Mouse (Mus musculus): ENCODE measurements around the gene Tmem170. TPM values are rescaled to one million over a fixed set of nuclear protein-coding genes. Genes with fewer than 3 reads are reported as not detected.

Tmem170 gene
- polyA plus RNA-seq (2017; shearing (Covaris generic)): 0.96 TPM

DNA sequence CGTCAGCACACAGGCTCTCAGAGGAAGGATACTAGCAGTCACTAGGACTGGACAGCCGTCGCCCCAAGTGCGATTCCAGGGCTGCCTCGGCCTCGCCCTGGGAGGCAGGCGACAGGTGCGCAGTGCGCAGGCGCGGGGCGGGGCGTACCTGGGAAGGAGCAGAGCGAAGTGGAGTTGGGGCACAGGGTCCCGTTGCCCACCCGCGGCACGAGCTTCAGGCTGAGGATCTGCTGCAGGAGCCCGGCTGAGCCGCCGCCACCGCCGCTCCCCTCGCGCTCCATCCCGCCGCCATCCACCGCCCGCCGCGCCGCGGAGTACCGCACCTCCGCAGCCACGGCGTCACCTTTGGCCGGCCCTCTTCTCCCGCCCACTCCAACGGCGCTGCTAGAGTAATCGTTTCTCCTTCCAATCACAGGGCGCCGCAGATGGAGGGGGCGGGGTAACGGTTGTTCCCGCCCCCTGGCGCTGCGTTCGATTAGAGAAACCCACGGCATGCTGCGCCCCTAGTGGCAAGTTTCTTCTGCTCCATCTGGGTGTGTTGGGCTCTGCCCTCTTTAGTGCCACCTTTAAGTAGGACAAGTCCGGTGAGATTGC, at the start of gene Tmem170:
Tmem170 (minus strand) TSS at position 396 of the 594 bp plus-strand sequence.

DNA sequence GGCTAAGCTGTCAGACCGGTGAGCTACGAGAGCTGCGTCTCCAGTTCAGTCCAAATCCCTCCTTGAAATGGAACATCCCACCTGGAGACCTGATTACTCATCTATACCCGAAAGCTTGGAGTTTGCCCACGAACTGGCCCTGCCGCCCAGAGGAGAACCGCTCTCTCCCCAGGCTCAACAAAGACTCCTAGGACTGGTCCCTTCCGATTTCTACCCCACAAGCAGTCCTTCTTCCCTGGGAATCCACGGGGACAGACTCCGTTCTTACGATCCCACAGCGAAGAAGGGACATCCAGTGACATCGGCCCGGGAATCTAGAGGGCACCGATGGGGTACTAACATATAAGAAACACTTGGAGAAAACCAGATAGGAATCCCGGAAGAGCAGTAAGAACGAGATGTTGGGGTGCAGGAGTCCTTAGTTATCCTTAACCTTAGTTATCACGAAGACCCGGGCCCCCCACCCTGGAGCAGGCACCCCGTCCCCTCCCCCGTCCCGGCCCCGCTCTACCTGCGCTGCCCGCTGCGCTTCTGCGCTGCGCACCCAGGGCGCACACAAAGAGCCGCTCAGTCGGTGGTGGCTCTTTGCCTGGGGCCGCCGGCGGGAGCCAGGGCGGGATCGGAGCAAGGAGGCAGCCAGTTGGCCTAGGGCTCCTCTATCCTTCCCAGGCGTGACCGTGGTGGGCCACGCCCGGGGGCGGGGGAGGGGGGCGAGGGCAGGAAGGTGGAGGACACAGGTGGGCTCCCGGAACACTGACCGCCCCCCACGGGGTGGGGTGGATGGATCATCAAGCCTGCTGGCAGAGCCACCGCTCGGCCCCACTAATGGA, 33.3 kb upstream of the Tmem170 start, which contains the start of gene Chst5:
Chst5 (minus strand) TSS at position 827 of the 830 bp plus-strand sequence.

DNA sequence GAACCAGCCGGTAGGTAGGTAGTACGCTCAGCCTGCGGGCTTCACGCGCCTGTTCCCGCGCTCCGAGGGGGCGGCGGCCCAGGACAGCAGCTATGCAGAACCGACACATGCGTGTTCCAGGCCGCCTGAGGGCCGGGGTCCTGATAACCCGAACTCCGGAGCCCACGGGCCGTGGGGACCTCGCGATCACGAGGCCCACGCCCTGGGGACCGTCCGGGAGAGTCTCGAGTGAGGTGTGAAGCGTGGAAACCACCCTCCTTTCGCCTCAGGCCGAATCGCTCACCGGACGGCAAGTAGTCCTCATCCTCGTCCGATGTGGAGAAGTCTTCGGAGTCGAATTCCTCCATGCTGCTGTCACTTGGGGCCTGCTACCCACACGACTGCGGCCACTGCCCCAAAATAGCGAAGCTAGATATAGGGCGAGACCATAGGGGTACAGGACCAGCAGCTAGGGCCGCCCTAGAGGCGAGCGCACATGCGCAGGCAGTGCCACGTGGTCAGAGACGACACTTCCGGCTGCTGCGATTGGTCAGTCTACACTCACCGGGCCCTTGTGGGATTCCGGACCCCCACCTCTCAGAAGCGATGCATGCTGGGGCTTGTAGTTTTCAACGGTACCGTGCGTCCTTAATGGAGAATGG, 22.6 kb downstream of the Tmem170 start, which contains the start of gene Cfdp1:
Cfdp1 (minus strand) TSS at position 431 of the 641 bp plus-strand sequence.

Other genes with a start within 250 kb of the Tmem170 start
- gene Ldhd, start 246.4 kb downstream of the Tmem170 start, polyA plus RNA-seq (2017; shearing (Covaris generic)): 2.7 TPM
- gene Zfp1, start 233.3 kb downstream of the Tmem170 start, polyA plus RNA-seq (2017; shearing (Covaris generic)): 43.1 TPM
- not detected for gene Ctrb1, start 185.7 kb downstream of the Tmem170 start, polyA plus RNA-seq (2017; shearing (Covaris generic))
- gene Bcar1, start 132.9 kb downstream of the Tmem170 start, polyA plus RNA-seq (2017; shearing (Covaris generic)): 0.32 TPM
- gene Cfdp1, start 22.5 kb downstream of the Tmem170 start, polyA plus RNA-seq (2017; shearing (Covaris generic)): 113 TPM
- not detected for gene Chst5, start 33.7 kb upstream of the Tmem170 start, polyA plus RNA-seq (2017; shearing (Covaris generic))
- gene Tmem231, start 57.1 kb upstream of the Tmem170 start, polyA plus RNA-seq (2017; shearing (Covaris generic)): 2.2 TPM
- 279 TPM for gene Gabarapl2, start 64.0 kb upstream of the Tmem170 start, polyA plus RNA-seq (2017; shearing (Covaris generic))
- 9.7 TPM for gene Adat1, start 115.6 kb upstream of the Tmem170 start, polyA plus RNA-seq (2017; shearing (Covaris generic))
- 100 TPM for gene Kars, start 134.6 kb upstream of the Tmem170 start, polyA plus RNA-seq (2017; shearing (Covaris generic))
- 32.7 TPM for gene Terf2ip, start 134.6 kb upstream of the Tmem170 start, polyA plus RNA-seq (2017; shearing (Covaris generic))
- 2.1 TPM for gene Gm6793, start 138.3 kb upstream of the Tmem170 start, polyA plus RNA-seq (2017; shearing (Covaris generic))

Data from CD4-positive, CD25-positive, alpha-beta regulatory T cell (primary cell).